Mouse (Mus musculus): Measurements from ENCODE around the gene 4930572O03Rik. TPM values are rescaled to one million over a fixed set of nuclear protein-coding genes. Genes with fewer than 3 reads are reported as not detected.
"Not testable (repeated sequence)": the region's sequence is repeated elsewhere in the genome, so short reads cannot be mapped to it uniquely, and the experiment has no call there.

The 4930572O03Rik gene
- polyA plus RNA-seq (2012; ENCODE audit: insufficient read depth, insufficient read length, missing spikeins) = not detected in 2 replicates

- not testable (repeated sequence) for H3K4me1 ChIP-seq (ENCODE audit: control insufficient read depth, insufficient read depth, low read length); H3K4me3 ChIP-seq (ENCODE audit: insufficient read depth, low read length); H3K27ac ChIP-seq (ENCODE audit: insufficient read depth, low read depth, low read length)
Observed at GRCm38 (mm10) chr5:15656959-15657358, at the start of gene 4930572O03Rik. TSS of gene 4930572O03Rik (minus strand) at chr5:15657059.

GRCm38 (mm10) chr5:15702891-15703290 is 46.0 kb upstream of the 4930572O03Rik start:
- not testable (repeated sequence) for H3K4me3 ChIP-seq (ENCODE audit: insufficient read depth, low read length); H3K27ac ChIP-seq (ENCODE audit: insufficient read depth, low read depth, low read length); H3K4me1 ChIP-seq (ENCODE audit: control insufficient read depth, insufficient read depth, low read length)

GRCm38 (mm10) chr5:15697719-15698118 is 40.9 kb upstream of the 4930572O03Rik start:
- not testable (repeated sequence) for H3K27ac ChIP-seq (ENCODE audit: insufficient read depth, low read depth, low read length); H3K4me1 ChIP-seq (ENCODE audit: control insufficient read depth, insufficient read depth, low read length); H3K4me3 ChIP-seq (ENCODE audit: insufficient read depth, low read length)

GRCm38 (mm10) chr5:15691849-15692248 is 35.0 kb upstream of the 4930572O03Rik start:
- not testable (repeated sequence) for H3K27ac ChIP-seq (ENCODE audit: insufficient read depth, low read depth, low read length); H3K4me3 ChIP-seq (ENCODE audit: insufficient read depth, low read length); H3K4me1 ChIP-seq (ENCODE audit: control insufficient read depth, insufficient read depth, low read length)

- H3K4me3 ChIP-seq (ENCODE audit: insufficient read depth, low read length); H3K27ac ChIP-seq (ENCODE audit: insufficient read depth, low read depth, low read length); H3K4me1 ChIP-seq (ENCODE audit: control insufficient read depth, insufficient read depth, low read length): not testable (repeated sequence)
Observed at GRCm38 (mm10) chr5:15690822-15691221, 34.0 kb upstream of the 4930572O03Rik start.

- H3K4me3 ChIP-seq (ENCODE audit: insufficient read depth, low read length); H3K27ac ChIP-seq (ENCODE audit: insufficient read depth, low read depth, low read length); H3K4me1 ChIP-seq (ENCODE audit: control insufficient read depth, insufficient read depth, low read length): not testable (repeated sequence)
Observed at GRCm38 (mm10) chr5:15689659-15690213, 32.9 kb upstream of the 4930572O03Rik start.

GRCm38 (mm10) chr5:15688874-15689658 is 32.2 kb upstream of the 4930572O03Rik start:
- H3K4me1 ChIP-seq (ENCODE audit: control insufficient read depth, insufficient read depth, low read length); H3K27ac ChIP-seq (ENCODE audit: insufficient read depth, low read depth, low read length): not testable (repeated sequence)

GRCm38 (mm10) chr5:15681301-15682035 is 24.6 kb upstream of the 4930572O03Rik start:
- not testable (repeated sequence) for H3K27ac ChIP-seq (ENCODE audit: insufficient read depth, low read depth, low read length); H3K4me3 ChIP-seq (ENCODE audit: insufficient read depth, low read length); H3K4me1 ChIP-seq (ENCODE audit: control insufficient read depth, insufficient read depth, low read length)

More at GRCm38 (mm10) chr5:15688874-15689658, 32.2 kb upstream of the 4930572O03Rik start:
- not testable (repeated sequence) for H3K4me3 ChIP-seq (ENCODE audit: insufficient read depth, low read length)

GRCm38 (mm10) chr5:15679980-15680949 is 23.4 kb upstream of the 4930572O03Rik start:
- not testable (repeated sequence) for H3K4me1 ChIP-seq (ENCODE audit: control insufficient read depth, insufficient read depth, low read length); H3K4me3 ChIP-seq (ENCODE audit: insufficient read depth, low read length); H3K27ac ChIP-seq (ENCODE audit: insufficient read depth, low read depth, low read length)

GRCm38 (mm10) chr5:15678907-15679306 is 22.0 kb upstream of the 4930572O03Rik start:
- H3K4me1 ChIP-seq (ENCODE audit: control insufficient read depth, insufficient read depth, low read length); H3K27ac ChIP-seq (ENCODE audit: insufficient read depth, low read depth, low read length); H3K4me3 ChIP-seq (ENCODE audit: insufficient read depth, low read length): not testable (repeated sequence)

- not testable (repeated sequence) for H3K4me3 ChIP-seq (ENCODE audit: insufficient read depth, low read length); H3K4me1 ChIP-seq (ENCODE audit: control insufficient read depth, insufficient read depth, low read length); H3K27ac ChIP-seq (ENCODE audit: insufficient read depth, low read depth, low read length)
Observed at GRCm38 (mm10) chr5:15677750-15678149, 20.9 kb upstream of the 4930572O03Rik start.

GRCm38 (mm10) chr5:15674429-15675244 is 17.8 kb upstream of the 4930572O03Rik start:
- not testable (repeated sequence) for H3K4me1 ChIP-seq (ENCODE audit: control insufficient read depth, insufficient read depth, low read length); H3K4me3 ChIP-seq (ENCODE audit: insufficient read depth, low read length); H3K27ac ChIP-seq (ENCODE audit: insufficient read depth, low read depth, low read length)

- H3K27ac ChIP-seq (ENCODE audit: insufficient read depth, low read depth, low read length); H3K4me1 ChIP-seq (ENCODE audit: control insufficient read depth, insufficient read depth, low read length); H3K4me3 ChIP-seq (ENCODE audit: insufficient read depth, low read length): not testable (repeated sequence)
Observed at GRCm38 (mm10) chr5:15673989-15674388, 17.1 kb upstream of the 4930572O03Rik start.

- H3K4me3 ChIP-seq (ENCODE audit: insufficient read depth, low read length); H3K27ac ChIP-seq (ENCODE audit: insufficient read depth, low read depth, low read length); H3K4me1 ChIP-seq (ENCODE audit: control insufficient read depth, insufficient read depth, low read length): not testable (repeated sequence)
Observed at GRCm38 (mm10) chr5:15670789-15671188, 13.9 kb upstream of the 4930572O03Rik start.

Measured in bone marrow macrophage, adult 2 months (primary cell).